Mouse (Mus musculus): ENCODE measurements around the gene Homer1.
A peak's percentile ranks its signal among the peaks of the same experiment; 100 is the strongest.

The Homer1 gene

GRCm38 (mm10) chr13:93299316-93299715, at the start of gene Homer1:
TSS of gene Homer1 (plus strand) at chr13:93299635.
- no peak for DNase-seq (ENCODE audit: low spot score)

DNA sequence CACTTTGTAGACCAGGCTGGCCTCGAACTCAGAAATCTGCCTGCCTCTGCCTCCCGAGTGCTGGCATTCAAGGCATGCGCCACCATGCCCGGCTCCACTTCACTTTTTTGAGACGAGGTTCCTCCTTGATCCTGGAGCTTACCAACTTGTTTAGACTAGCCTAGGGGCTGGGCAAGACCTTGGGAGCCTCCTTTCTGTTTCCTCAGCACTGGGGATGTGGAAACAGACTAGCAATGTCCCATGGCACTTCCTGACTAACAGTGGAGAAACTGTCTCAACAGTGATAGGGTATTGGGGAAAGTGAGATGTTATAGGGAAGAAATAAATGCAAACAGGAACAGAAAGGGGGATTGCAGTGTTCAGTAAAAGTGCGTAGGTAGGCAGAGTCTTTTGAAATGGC, 47.7 kb upstream of the Homer1 start:
- DNase-seq (ENCODE audit: low spot score), result no peak

DNA sequence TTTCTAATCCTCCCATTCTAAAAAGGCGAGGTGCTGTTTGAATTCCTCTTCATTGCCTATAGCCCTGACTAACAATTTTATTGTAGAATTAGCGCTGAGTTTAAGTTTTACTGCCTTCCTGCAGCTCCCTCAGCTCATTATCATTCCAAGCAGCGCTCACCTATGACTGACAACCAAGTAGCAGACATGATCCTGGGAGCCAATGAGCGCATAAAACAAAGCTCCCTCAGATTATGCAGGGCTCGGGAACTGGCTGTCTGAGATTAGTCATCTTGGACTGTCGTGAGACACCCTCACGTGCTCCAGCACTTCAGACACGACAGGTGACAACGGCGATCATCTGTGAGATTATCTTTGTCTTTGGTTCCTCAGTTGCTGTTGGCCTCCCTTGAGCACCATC, 47.3 kb upstream of the Homer1 start:
- DNase-seq (ENCODE audit: low spot score), result no peak

- no peak for DNase-seq (ENCODE audit: low spot score)
Measured at GRCm38 (mm10) chr13:93252941-93253340, 46.5 kb upstream of the Homer1 start.

- no peak for DNase-seq (ENCODE audit: low spot score)
Measured at GRCm38 (mm10) chr13:93267151-93267550, 32.3 kb upstream of the Homer1 start.

GRCm38 (mm10) chr13:93300581-93300980, 1.1 kb downstream of the Homer1 start:
- DNase-seq (ENCODE audit: low spot score), result no peak

- no peak for DNase-seq (ENCODE audit: low spot score)
Measured at GRCm38 (mm10) chr13:93301060-93301459, 1.6 kb downstream of the Homer1 start.

DNA sequence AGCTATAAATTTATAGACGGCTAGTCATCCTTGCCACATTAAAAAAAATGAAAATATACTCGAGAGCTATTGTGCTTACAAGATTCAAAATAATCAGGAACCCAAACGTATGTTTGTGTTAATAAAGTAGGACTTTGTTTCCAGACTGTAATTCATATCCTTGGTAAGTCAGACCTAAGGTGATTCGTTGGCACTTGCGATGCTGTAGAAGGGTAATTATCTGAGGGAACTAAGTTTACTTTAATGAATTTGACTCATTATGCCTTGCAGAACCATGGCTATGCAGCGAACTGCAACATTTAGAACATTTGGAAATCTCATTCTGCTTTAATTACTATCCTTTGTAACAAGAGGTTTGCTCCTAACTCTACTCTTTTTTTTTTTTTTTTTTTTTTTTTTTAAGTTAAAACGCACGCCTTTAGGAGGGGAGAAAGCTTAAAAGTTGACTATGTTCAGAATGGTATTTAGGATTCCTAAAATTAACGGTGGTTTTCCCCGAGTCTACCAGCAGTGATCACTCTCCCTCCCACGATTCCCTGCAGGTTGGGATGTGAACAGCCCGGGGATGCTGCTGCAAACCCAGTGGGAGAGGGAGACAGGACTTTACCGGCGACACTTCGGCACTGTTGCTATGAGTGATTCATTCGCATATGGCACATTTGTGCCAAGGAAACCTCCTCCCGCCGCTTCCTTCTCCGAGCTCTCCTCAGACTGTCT, 3.6 kb downstream of the Homer1 start:
- no peak for DNase-seq (ENCODE audit: low spot score)

DNA sequence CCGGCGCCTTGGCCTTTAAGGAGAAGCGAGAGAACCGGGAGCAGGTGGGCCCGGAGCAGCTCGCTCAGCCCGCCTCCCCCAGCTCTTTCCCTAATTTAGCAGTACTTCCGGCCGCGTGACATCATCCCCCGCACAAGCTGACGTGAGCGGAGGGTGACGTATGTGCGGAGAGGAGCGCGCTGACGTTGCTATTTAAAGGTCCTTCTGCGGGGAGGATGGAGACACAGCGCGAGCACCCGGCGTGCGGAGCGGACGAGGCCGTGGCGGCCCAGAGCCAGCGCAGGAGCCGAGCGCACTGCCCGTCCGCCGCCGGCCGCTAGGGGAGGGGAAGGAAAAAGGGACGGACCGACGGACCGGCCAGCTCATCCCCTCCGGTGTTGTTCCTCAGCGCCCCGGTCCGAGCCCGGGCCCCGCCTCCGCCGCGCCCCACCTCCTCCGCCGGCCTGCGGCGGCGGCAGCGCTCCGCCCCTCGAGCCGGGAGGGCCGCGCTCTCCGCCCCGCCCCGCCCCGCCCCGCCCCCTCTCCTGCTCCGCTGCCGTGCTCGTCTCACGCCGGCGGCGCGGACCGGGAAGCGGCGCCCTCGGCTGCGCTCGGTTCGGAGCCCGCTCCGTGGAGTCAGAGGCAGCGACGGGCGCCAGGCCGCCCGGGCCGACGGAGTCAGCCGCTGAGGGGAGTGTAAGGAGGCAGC, 4.3 kb downstream of the Homer1 start:
- peak; percentile 93 for DNase-seq (ENCODE audit: low spot score)

DNA sequence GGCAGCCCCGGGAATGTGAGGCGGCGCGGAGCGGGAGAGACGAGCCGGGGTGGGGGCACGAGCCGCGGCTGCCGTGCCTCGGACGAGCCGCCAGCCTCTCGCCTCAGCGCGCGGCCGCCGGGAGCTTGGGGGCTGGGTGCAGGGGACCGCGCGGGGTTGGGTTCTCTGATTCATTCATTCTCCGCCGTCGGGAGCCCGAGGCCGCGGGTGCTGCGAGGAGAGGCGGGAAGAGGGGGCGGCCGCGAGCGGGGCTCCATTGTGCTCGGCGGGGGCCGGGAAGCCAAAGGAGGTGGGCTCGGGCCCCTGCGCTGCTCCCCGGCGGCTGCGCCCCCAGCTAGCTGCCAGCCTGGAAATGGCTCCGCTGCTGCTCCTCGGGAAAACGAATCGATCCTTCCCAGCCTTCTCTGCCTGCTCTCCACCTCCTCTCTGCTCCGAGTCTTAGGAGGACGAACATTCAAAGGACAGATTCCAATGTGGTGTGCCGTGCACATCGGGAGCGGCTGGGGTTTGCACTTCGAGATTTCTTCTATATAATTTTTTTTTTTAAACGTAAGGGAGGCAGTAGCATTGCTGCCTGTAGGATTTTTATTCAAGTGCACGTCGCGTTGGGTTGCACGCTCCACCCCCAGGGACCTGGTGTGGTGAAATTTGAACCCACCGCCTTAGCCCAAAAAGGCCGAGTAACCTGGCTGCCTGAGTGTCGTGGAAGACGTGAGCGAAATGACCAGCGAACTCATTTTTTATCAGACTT, 5.0 kb downstream of the Homer1 start:
- no peak for DNase-seq (ENCODE audit: low spot score)

DNA sequence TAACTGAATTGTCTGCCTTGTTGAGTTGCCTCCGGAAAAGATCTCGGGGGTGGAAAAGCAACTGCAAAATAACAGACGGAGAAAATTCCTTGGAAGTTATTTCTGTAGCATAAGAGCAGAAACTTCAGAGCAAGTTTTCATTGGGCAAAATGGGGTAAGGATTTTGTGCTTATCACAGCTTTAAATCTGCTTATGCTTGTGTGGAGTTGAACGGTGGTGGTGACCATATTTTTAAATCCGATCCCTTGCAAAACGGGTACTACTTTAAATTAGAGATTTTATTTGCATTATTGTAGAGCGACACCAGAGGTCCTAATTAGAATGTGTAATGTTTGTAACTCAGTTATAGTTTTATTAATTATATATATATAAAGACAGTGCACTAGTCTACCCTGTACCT, 5.7 kb downstream of the Homer1 start:
- no peak for DNase-seq (ENCODE audit: low spot score)

- no peak for DNase-seq (ENCODE audit: low spot score)
Measured at GRCm38 (mm10) chr13:93305636-93306035, 6.2 kb downstream of the Homer1 start.

DNA sequence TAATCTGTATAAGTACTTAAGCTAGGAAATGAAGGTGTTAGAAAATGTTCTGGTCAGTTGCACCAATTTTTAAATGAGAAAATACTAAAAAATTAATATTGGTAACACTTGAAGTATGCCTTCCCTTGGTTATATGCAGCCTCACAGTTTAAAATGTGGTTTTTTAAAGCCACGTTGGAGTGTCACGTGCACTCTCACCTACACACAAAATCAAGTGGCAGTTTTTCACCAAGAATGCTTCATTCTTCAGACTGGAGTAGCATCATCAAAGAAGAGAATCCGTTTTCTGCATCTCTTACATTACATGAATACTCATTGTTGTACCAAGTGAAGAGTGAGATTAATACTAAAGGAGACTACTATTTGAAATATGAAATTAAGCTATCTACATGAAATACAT, 7.1 kb downstream of the Homer1 start:
- DNase-seq (ENCODE audit: low spot score), result no peak

- DNase-seq (ENCODE audit: low spot score), result no peak
Measured at GRCm38 (mm10) chr13:93307700-93308099, 8.3 kb downstream of the Homer1 start.

- no peak for DNase-seq (ENCODE audit: low spot score)
Measured at GRCm38 (mm10) chr13:93309295-93309694, 9.9 kb downstream of the Homer1 start.

DNA sequence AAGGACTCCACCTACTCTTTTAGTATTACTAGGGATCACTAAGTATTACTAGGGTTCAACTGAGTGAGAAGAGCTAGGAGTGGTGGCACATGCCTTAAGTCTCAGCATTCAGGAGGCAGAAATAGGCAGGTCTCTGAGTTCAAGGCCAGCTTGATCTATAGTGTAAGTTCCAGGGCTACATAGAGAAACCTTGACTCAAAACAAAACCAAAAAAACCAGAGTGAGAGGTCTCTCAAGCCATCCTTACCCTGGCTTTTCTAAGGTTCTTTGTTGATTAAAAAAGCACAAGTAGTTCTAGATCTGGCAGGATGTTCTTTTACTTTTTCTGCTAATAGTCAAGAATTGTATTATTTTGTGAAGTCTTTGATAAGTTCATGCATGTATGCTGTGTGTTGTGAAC, 13.1 kb downstream of the Homer1 start:
- DNase-seq (ENCODE audit: low spot score), result no peak

- no peak for DNase-seq (ENCODE audit: low spot score)
Measured at GRCm38 (mm10) chr13:93314322-93314721, 14.9 kb downstream of the Homer1 start.

DNA sequence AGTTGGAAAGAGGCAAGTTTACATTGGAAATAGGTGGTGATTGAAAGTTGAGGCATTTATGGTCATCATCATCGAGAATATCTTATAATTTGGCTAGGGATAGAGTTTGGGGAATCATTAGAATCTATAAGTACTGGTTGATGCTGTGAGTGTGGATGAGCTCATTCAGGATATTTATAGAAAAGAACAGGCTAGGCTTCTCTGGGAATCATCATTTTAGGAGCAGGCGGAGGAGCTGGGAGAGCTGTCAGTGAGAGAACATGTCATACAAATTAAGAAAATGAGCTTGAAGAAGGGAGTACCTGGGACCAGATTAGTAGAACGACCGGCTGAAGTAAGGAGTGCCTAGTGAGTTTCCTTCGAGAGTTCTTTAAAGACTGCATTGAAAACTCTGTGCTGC, 20.7 kb downstream of the Homer1 start:
- DNase-seq (ENCODE audit: low spot score), result no peak

GRCm38 (mm10) chr13:93326326-93326725, 26.9 kb downstream of the Homer1 start:
- no peak for DNase-seq (ENCODE audit: low spot score)

DNA sequence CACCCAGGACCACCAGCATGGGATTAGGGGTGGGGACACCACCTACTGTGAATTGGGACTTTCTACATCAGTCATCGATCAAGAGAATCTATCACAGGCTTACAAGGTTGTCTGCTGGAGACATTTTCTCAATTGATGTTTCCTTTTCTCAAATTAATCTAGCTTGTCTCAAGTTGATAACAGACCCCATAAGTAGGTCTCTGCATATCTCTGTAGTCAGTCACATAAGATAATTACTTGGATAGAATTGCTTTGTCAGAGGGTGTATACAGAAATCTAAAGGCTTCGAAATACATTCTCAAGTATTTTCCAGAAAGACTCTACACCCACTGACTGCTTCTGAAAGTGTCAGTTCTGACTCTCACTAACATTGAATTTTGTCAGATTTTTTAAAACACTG, 32.3 kb downstream of the Homer1 start:
- no peak for DNase-seq (ENCODE audit: low spot score)

- no peak for DNase-seq (ENCODE audit: low spot score)
Measured at GRCm38 (mm10) chr13:93332491-93332890, 33.1 kb downstream of the Homer1 start.

- no peak for DNase-seq (ENCODE audit: low spot score)
Measured at GRCm38 (mm10) chr13:93335337-93335736, 35.9 kb downstream of the Homer1 start.

DNA sequence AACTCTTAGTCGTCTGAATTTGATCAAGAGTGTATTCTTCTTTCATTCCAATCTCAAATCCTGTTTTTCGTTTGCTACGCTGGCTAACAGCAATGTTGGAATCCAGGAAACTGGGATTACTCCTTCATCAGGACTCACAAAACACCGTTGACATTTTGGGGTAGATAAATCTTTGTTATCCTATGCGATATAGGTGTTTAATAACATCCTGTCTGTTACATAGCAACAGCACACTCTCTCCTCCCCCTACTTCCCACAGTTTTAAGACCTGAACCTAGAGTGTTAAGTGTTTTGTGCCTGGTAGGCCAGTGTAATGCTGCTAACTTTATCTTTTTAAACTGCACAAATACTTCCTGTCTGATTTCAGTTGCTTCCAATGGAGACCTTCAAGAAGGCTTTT, 39.0 kb downstream of the Homer1 start:
- no peak for DNase-seq (ENCODE audit: low spot score)
